1 mouse cellular context compared by ENCODE assay signal in the genomic region with DNA sequence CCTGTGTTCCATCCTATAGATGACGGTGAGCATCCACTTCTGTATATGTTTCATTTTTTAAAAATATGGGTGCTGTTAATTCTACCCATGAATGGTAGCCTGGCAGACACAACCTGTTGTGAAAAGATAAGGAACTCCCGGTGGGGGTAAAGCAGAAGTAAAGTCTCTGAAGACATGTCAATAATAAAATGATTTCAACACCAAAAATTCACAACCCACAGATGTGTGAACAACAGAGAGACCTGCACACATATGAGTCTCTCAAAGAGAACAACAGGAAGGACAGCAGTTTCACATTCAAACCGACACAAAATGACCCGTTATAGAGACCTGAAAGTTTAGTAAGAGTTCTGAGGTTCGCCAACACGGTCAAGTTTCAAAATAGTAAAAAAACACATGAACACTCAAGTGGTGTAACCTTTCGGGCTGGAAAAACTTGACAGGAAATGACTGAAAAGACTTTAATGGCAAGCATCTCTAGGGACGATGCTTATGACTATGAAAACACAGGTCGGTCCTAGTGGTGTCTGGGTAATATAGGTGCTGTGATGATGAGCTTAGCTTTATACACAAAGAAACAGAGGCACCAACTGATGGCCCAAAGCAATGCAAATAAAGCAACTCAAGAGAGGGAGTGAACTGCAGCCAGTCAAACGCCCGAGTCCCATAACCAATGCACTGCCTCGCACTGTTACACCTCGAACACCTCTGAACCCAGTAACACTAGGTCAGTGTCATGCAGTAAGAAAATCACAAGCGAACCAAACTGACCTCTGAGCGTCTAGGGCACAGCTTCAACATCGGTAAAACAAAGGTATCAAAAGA.
TF ChIP-seq lines count a peak whose summit lies in the region.

No protein-coding gene starts in this region.

TF ChIP-seq in CH12.LX, 34 proteins besides CTCF, POLR2A, EP300 and RAD21 (continued from another document):
- TF ChIP-seq CHD1 (IDR thresholded peaks at IDR 0.05; ENCODE audit: low read depth, low read length), result no peak
- TF ChIP-seq ELF1 (IDR thresholded peaks at IDR 0.05; ENCODE audit: low read depth, low read length), result no peak
- no peak for TF ChIP-seq JUND (conservative IDR thresholded peaks at IDR 0.05; ENCODE audit: low read depth, low read length)
- TF ChIP-seq BHLHE40 (IDR thresholded peaks at IDR 0.05; ENCODE audit: low read depth, low read length), result no peak
- TF ChIP-seq USF1 (IDR thresholded peaks at IDR 0.05; ENCODE audit: low read depth, low read length), result no peak
- TF ChIP-seq MXI1 (IDR thresholded peaks at IDR 0.05; ENCODE audit: low read depth, low read length), result no peak
- no peak for TF ChIP-seq ZMIZ1 (IDR thresholded peaks at IDR 0.05; ENCODE audit: low read depth, low read length)
TF ChIP-seq in CH12.LX: peak in this region for 0.
